Mouse (Mus musculus) small intestine, adult 2 months (tissue): ENCODE results near the gene Cfap221.

Experiments used
- CTCF ChIP-seq: fragments of 200-500 bp; IDR thresholded peaks from 2 replicates; pipeline ENCODE4 v1.5.1; 2012; ENCODE audit warnings: low read depth, mild to moderate bottlenecking, control low read depth, inconsistent platforms, low read length, moderate library complexity, mixed read lengths; ENCODE audit not compliant: insufficient replicate concordance, insufficient read length; ENCODE audit errors: extremely low read depth
- POLR2A ChIP-seq: fragments of 200-500 bp; IDR thresholded peaks from 2 replicates; pipeline ENCODE4 v1.6.1; 2012; ENCODE audit warnings: low read depth, mild to moderate bottlenecking, control low read depth, inconsistent platforms, low read length, moderate library complexity

- peak; percentile 95 for TF ChIP-seq CTCF
- TF ChIP-seq POLR2A: no peak
These were observed 102.1 kb downstream of the Cfap221 start for GRCm38 (mm10) chr1:119894936-119895335.
